In the genomic region with DNA sequence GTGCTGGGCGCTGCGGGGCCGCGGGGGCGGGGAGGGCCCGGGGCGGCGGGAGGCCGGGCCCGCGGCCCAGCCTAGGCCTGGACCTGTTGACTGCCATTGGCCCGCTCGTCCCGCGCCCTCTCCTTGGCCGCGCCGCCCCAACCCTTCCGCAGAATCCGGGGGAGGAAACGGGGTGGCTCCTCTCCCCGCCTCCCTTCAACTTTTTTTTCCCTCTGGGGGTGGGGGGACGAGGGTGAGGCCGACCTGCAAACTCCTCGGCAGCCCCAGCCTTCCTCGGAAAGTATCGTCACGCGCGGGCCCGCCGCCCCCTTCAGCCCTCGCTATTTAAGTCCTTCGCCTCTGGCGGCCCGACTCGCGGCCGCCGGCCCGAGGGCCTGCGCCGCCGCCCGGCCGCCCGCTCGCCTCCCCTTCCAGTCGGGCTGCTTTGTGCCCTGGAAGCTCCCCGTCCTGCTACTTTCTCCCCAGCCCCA, we compare ENCODE assay signal across 8 mouse cellular contexts. TPM values are rescaled to one million over a fixed set of nuclear protein-coding genes. Genes with fewer than 3 reads are reported as not detected.
DNase-seq lines count a peak whose midpoint lies in the region; ATAC-seq and TF ChIP-seq lines count a peak whose summit lies in the region.

No protein-coding gene starts in this region.

- peak overlapping the region; percentile 92 for H3K4me2 ChIP-seq in embryonic facial prominence, embryonic 13.5 days
- H3K4me2 ChIP-seq in limb, embryonic 13.5 days (replicated peaks): peak overlapping the region; percentile 88
- H3K4me2 ChIP-seq in midbrain, postnatal 0 days (ENCODE audit: low read depth, low read length, poor library complexity, severe bottlenecking): peak overlapping the region; percentile 91

- peak; percentile 98 for ATAC-seq in embryonic facial prominence, embryonic 13.5 days (ENCODE audit: insufficient number of reproducible peaks, insufficient read depth, low FRiP score, low TSS enrichment, low read depth)
- peak; percentile 96 for ATAC-seq in limb, embryonic 13.5 days (ENCODE audit: low FRiP score, low read depth)
- peak; percentile 93 for ATAC-seq in midbrain, postnatal 0 days (ENCODE audit: low FRiP score)

- no peak for TF ChIP-seq CTCF in kidney, adult 2 months (conservative IDR thresholded peaks at IDR 0.05; ENCODE audit: insufficient read depth, insufficient read length, low read depth, low read length)
- no peak for TF ChIP-seq CTCF in midbrain, postnatal 0 days (IDR thresholded peaks at IDR 0.05)

- WGBS in embryonic facial prominence, embryonic 13.5 days: 0% methylated on average over 32 of the region's 50 CpGs
- 2% methylated on average over 37 of the region's 50 CpGs for whole genome bisulfite sequencing in kidney, adult 2 months
- WGBS in limb, embryonic 13.5 days: 1% methylated on average over 38 of the region's 50 CpGs
- 0% methylated on average over 25 of the region's 50 CpGs for WGBS in midbrain, postnatal 0 days

- DNase-seq in urinary bladder, adult 18-20 months (ENCODE audit: low spot score in 2 of 2): peak; percentile 91 to 98
- DNase-seq in urinary bladder, adult 2 months (ENCODE audit: low spot score): no peak
- peak; percentile 96 to 99 for DNase-seq in heart, adult 18-20 months
- DNase-seq in kidney, adult 2 months: peak; percentile 99
- DNase-seq in midbrain, postnatal 0 days (ENCODE audit: low spot score): peak; percentile 92
- DNase-seq in spleen, postnatal 10 days (ENCODE audit: low spot score in 2 of 2): peak; percentile 86 to 88

- H3K4me1 ChIP-seq in embryonic facial prominence, embryonic 13.5 days: peaks cover 20% of the 10 kb centered on the region
- H3K4me1 ChIP-seq in kidney, adult 2 months (ENCODE audit: control insufficient read depth, insufficient read depth, low read length): peaks cover 7% of the 10 kb centered on the region; the same call in 1 of the 2 replicates
- H3K4me1 ChIP-seq in limb, embryonic 13.5 days: peaks cover 34% of the 10 kb centered on the region
- H3K4me1 ChIP-seq in midbrain, postnatal 0 days (ENCODE audit: insufficient read depth, low read length): no peaks in the 10 kb centered on the region

- H3K4me3 ChIP-seq in embryonic facial prominence, embryonic 13.5 days: peak overlapping the region; percentile 60
- peak overlapping the region; percentile 80 for H3K4me3 ChIP-seq in kidney, adult 2 months (ENCODE audit: insufficient read depth, low read depth, low read length)
- peak overlapping the region; percentile 61 for H3K4me3 ChIP-seq in limb, embryonic 13.5 days
- peak overlapping the region; percentile 68 for H3K4me3 ChIP-seq in midbrain, postnatal 0 days (ENCODE audit: low read depth, low read length)

- H3K9ac ChIP-seq in embryonic facial prominence, embryonic 13.5 days: peak overlapping the region; percentile 93
- H3K9ac ChIP-seq in limb, embryonic 13.5 days: peak overlapping the region; percentile 96
- H3K9ac ChIP-seq in midbrain, postnatal 0 days (replicated peaks; ENCODE audit: low read length, poor library complexity, severe bottlenecking): peak overlapping the region; percentile 79

- no peaks in the 10 kb centered on the region for H3K27me3 ChIP-seq in embryonic facial prominence, embryonic 13.5 days
- H3K27me3 ChIP-seq in kidney, adult 2 months (replicated peaks; ENCODE audit: control insufficient read depth, insufficient read depth, low read length): no peaks in the 10 kb centered on the region
- H3K27me3 ChIP-seq in limb, embryonic 13.5 days: no peaks in the 10 kb centered on the region
- H3K27me3 ChIP-seq in midbrain, postnatal 0 days (ENCODE audit: insufficient read depth, low read length): no peaks in the 10 kb centered on the region

- H3K27ac ChIP-seq in embryonic facial prominence, embryonic 13.5 days: peak overlapping the region; percentile 100
- H3K27ac ChIP-seq in kidney, adult 2 months (ENCODE audit: insufficient read depth, low read depth, low read length): peak overlapping the region; percentile 100
- H3K27ac ChIP-seq in limb, embryonic 13.5 days: peak overlapping the region; percentile 100
- H3K27ac ChIP-seq in midbrain, postnatal 0 days (ENCODE audit: low read depth, low read length): peak overlapping the region; percentile 96

- H3K36me3 ChIP-seq in embryonic facial prominence, embryonic 13.5 days: no peaks in the 10 kb centered on the region
- no peaks in the 10 kb centered on the region for H3K36me3 ChIP-seq in kidney, adult 2 months (ENCODE audit: control insufficient read depth, insufficient read depth, low read length)
- H3K36me3 ChIP-seq in limb, embryonic 13.5 days: no peaks in the 10 kb centered on the region
- H3K36me3 ChIP-seq in midbrain, postnatal 0 days (ENCODE audit: insufficient read depth, low read length): no peaks in the 10 kb centered on the region

- H3K9me3 ChIP-seq in embryonic facial prominence, embryonic 13.5 days: no peaks in the 10 kb centered on the region
- H3K9me3 ChIP-seq in limb, embryonic 13.5 days: no peaks in the 10 kb centered on the region
- no peaks in the 10 kb centered on the region for H3K9me3 ChIP-seq in midbrain, postnatal 0 days (ENCODE audit: low read length)

- peak; percentile 68 for TF ChIP-seq POLR2A in kidney, adult 2 months (IDR thresholded peaks at IDR 0.05; ENCODE audit: low read depth, low read length)

RNA-seq across cellular contexts. Expression of a gene that starts 1.8 kb away (rescaled TPM):
- 31.4 and 31.7 TPM in 2 replicates for polyA plus RNA-seq in urinary bladder, adult 2 months (2012; rRNA removed)
- polyA plus RNA-seq in embryonic facial prominence, embryonic 13.5 days (2015; fragmentation: Nextera tagmentation; extraction: Ambion mirVana): 67.2 and 73.6 TPM in 2 replicates
- total RNA-seq in heart, adult 18-20 months (2021): 10 to 100 TPM; 31.0 to 33.4 TPM
- 29.3 and 32.7 TPM in 2 replicates for polyA plus RNA-seq in kidney, adult 2 months (2012; rRNA removed)
- polyA plus RNA-seq in limb, embryonic 13.5 days (2015; fragmentation: Nextera tagmentation; extraction: Ambion mirVana): 68.1 and 72.2 TPM in 2 replicates
- 22.7 and 96.5 TPM in 2 replicates for total RNA-seq in midbrain, postnatal 0 days (2014; rRNA removed)
- polyA plus RNA-seq in midbrain, postnatal 0 days (2015; fragmentation: Nextera tagmentation; extraction: Ambion mirVana): 23.9 and 28.9 TPM in 2 replicates

RNA-seq across cellular contexts. Expression of a gene that starts 8.0 kb away (rescaled TPM):
- 3.4 and 4.9 TPM in 2 replicates for polyA plus RNA-seq in urinary bladder, adult 2 months (2012; rRNA removed)
- polyA plus RNA-seq in embryonic facial prominence, embryonic 13.5 days (2015; fragmentation: Nextera tagmentation; extraction: Ambion mirVana): 8.3 and 9.8 TPM in 2 replicates
- 1 to 10 TPM; 2.0 to 2.2 TPM for total RNA-seq in heart, adult 18-20 months (2021)
- polyA plus RNA-seq in kidney, adult 2 months (2012; rRNA removed): 2.4 and 3.7 TPM in 2 replicates
- 12.2 and 14.9 TPM in 2 replicates for polyA plus RNA-seq in limb, embryonic 13.5 days (2015; fragmentation: Nextera tagmentation; extraction: Ambion mirVana)
- 12.1 and 12.4 TPM in 2 replicates for total RNA-seq in midbrain, postnatal 0 days (2014; rRNA removed)
- polyA plus RNA-seq in midbrain, postnatal 0 days (2015; fragmentation: Nextera tagmentation; extraction: Ambion mirVana): 3.5 and 4.3 TPM in 2 replicates

RNA-seq across cellular contexts. Expression of a gene that starts 19.3 kb away (rescaled TPM):
- 3.6 and 3.9 TPM in 2 replicates for polyA plus RNA-seq in urinary bladder, adult 2 months (2012; rRNA removed)
- 13.7 and 15.0 TPM in 2 replicates for polyA plus RNA-seq in embryonic facial prominence, embryonic 13.5 days (2015; fragmentation: Nextera tagmentation; extraction: Ambion mirVana)
- 1 to 10 TPM; 3.4 to 4.3 TPM for total RNA-seq in heart, adult 18-20 months (2021)
- 1.7 and 2.8 TPM in 2 replicates for polyA plus RNA-seq in kidney, adult 2 months (2012; rRNA removed)
- polyA plus RNA-seq in limb, embryonic 13.5 days (2015; fragmentation: Nextera tagmentation; extraction: Ambion mirVana): 15.3 and 19.4 TPM in 2 replicates
- 2.4 and 3.6 TPM in 2 replicates for total RNA-seq in midbrain, postnatal 0 days (2014; rRNA removed)
- 9.7 and 10.3 TPM in 2 replicates for polyA plus RNA-seq in midbrain, postnatal 0 days (2015; fragmentation: Nextera tagmentation; extraction: Ambion mirVana)
